Mouse (Mus musculus) heart, embryonic 12.5 days (tissue): ENCODE data around the gene Pid1. TPM values are rescaled to one million over a fixed set of nuclear protein-coding genes. Genes with fewer than 3 reads are reported as not detected.
A peak's percentile ranks its signal among the peaks of the same experiment; 100 is the strongest.

Experiments
- ATAC-seq: fragments of 200-750 bp; cut with Nextera tagmentation; 2 replicates; pipeline ENCODE4 v1.8.0; 2017; ENCODE audit warnings: moderate TSS enrichment, moderate library complexity; ENCODE audit not compliant: insufficient number of reproducible peaks, low FRiP score
- H3K27ac ChIP-seq: fragments of 300-500 bp; sonication (generic); 2 replicates; pipeline ENCODE4 v1.5.1; 2016; ENCODE audit warnings: mild to moderate bottlenecking, moderate library complexity; ENCODE audit not compliant: poor library complexity, severe bottlenecking
- H3K27me3 ChIP-seq: fragments of 300-500 bp; sonication (generic); replicated peaks from 2 replicates; pipeline ENCODE4 v1.6.1; 2016; ENCODE audit warnings: mild to moderate bottlenecking, moderate library complexity
- H3K36me3 ChIP-seq: fragments of 300-500 bp; sonication (generic); 2 replicates; pipeline ENCODE4 v1.6.1; 2016; ENCODE audit warnings: mild to moderate bottlenecking, moderate library complexity
- H3K4me1 ChIP-seq: fragments of 300-500 bp; sonication (generic); replicated peaks from 2 replicates; pipeline ENCODE4 v1.6.1; 2016; ENCODE audit warnings: mild to moderate bottlenecking
- H3K4me2 ChIP-seq: fragments of 300-500 bp; sonication (generic); 2 replicates; pipeline ENCODE4 v1.6.1; 2016; ENCODE audit warnings: mild to moderate bottlenecking, moderate library complexity
- H3K4me3 ChIP-seq: fragments of 300-500 bp; sonication (generic); 2 replicates; pipeline ENCODE4 v1.5.1; 2016; ENCODE audit warnings: mild to moderate bottlenecking
- H3K9ac ChIP-seq: fragments of 300-500 bp; sonication (generic); 2 replicates; pipeline ENCODE4 v1.6.1; 2016; ENCODE audit warnings: mild to moderate bottlenecking, moderate library complexity
- H3K9me3 ChIP-seq: fragments of 300-500 bp; sonication (generic); replicated peaks from 2 replicates; pipeline ENCODE4 v1.6.1; 2016; ENCODE audit warnings: mild to moderate bottlenecking, moderate library complexity
- WGBS: fragments of 180-500 bp; shearing (Covaris S2); methylation state at CpG from one replicate; pipeline ENCODE4 v1.1.7; 2016; 5-methylcytosine and 5-hydroxymethylcytosine counted together
- microRNA-seq: library from miRNA; unstranded; fragments of <30 nt; microRNA quantifications from one replicate; pipeline ENCODE4, GENCODE M21; 2017
- polyA plus RNA-seq: library from polyadenylated mRNA; unstranded; fragments of >200 nt; fragmentation: Nextera tagmentation; extraction: Ambion mirVana; gene quantifications from 2 replicates; pipeline ENCODE4 v1.2.1, GENCODE M21; 2016

Gene Pid1
- polyA plus RNA-seq, 1 experiment from 2014 or later = 8.5 TPM

- Histone ChIP-seq H3K27me3 (no peaks in the 10 kb centered on the region), H3K9ac (no peak overlapping the region), H3K27ac (no peak overlapping the region), H3K36me3 (no peaks in the 10 kb centered on the region), H3K4me3 (no peak overlapping the region), H3K4me2 (no peak overlapping the region), H3K9me3 (no peaks in the 10 kb centered on the region), H3K4me1 (no peaks in the 10 kb centered on the region)
- ATAC-seq = peak; percentile 75; the same call in 1 of the 2 replicates
- WGBS = 55% methylated on average over 4 of the region's 4 CpGs
Observed at GRCm38 (mm10) chr1:84002630-84003029, 361.4 kb downstream of the Pid1 start.

Small RNA genes lying within 50 kb of the gene (microRNA-seq; reads per million reads assigned to microRNA genes)
- gene Mir6353 = not detected
